Mouse (Mus musculus) left cerebral cortex, postnatal 4 days (tissue): ENCODE data around the gene Ubxn11. TPM values are rescaled to one million over a fixed set of nuclear protein-coding genes. Genes with fewer than 3 reads are reported as not detected.

Source experiments
- DNase-seq: peaks from one replicate; pipeline ENCODE4 v3.0.0-alpha.2; 2022
- intact Hi-C: fragments of 180-260 bp; cut with DNase I; formaldehyde crosslinking; loops from one replicate; pipeline ENCODE4 v1.15.1; 2025
- total RNA-seq, 2 experiments: library from RNA; stranded (reverse); gene quantifications; 2 replicates each; pipeline ENCODE4 v1.2.3; 2021

Gene Ubxn11
- total RNA-seq, 2 experiments from 2014 or later = 16.9 to 24.0 TPM

DNA sequence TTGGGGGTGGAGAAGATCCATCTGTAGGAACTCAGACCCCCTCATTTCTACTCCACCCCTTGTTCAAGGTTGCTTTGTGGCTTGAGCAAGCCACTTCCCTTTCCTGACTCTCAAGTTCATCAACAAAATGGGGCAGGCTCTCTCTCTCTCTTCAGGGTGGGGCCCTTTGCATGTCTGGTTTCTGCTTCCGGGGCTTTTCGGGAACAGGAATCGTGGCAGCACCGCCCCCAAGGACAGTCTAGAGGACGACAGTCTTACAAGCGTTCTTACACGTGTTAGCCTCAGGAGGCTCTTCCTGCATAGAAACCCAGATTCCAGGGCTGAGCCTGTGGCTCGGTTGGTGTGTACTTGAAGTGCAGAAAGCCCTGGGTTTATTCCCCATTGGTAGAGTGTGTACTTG lies 14.6 kb downstream of the Ubxn11 start:
- no peak for DNase-seq
- intact Hi-C loops = no loop called here

DNA sequence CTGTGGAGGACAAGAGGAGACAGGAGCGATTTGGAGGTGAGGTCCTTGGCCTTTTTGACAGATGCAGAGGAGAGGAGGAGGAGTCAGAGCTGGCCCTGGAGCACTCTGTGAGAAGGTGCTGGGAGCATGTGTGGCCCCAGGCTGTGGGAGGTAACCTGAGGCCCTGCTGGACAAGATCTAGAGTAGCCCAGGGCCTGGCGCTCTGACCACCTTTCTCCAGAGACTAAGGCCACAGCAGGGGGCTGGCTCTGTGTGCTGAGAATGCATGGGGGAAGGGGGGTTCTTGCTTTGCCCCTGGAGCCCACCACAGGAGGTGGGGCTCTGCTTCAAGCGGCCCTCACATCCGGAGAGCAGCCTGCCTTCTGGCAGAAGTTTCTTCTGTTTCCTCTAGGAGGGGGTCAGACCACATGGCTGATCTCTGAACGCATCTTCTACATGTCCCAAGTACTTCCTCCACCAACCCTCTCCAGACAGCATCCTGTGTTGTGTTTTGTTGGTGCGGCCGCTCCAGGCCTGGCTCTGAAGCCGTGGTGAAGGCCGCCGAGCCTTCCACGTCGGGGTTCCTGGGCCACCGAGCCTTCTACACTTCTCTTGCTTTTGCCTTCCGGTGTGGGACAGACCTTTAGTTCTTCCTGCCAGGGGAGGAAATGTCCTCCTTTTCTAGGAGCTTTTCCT lies 15.9 kb downstream of the Ubxn11 start:
- no peak for DNase-seq
- intact Hi-C loops = no loop called here

DNA sequence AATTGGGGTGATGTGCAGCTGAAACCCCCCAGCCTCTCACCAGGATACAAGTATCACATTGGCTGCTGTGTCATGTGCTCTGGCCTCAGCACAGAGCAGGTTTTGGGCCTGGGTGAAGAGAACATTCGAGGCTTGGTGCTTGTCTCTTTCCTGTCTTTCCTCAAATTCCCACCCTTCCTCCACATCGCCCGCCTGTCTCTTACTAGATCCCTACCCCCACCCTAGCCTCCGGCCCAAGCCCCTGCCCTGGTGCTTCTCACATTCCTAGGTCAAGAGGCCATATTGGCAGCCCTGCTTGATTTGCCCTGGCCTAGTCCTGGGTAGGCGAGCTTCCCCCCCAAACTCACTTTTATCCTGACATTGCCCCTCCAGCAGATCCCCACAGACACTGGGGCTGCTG lies 16.7 kb downstream of the Ubxn11 start:
- DNase-seq = no peak
- intact Hi-C loops = no loop called here

DNA sequence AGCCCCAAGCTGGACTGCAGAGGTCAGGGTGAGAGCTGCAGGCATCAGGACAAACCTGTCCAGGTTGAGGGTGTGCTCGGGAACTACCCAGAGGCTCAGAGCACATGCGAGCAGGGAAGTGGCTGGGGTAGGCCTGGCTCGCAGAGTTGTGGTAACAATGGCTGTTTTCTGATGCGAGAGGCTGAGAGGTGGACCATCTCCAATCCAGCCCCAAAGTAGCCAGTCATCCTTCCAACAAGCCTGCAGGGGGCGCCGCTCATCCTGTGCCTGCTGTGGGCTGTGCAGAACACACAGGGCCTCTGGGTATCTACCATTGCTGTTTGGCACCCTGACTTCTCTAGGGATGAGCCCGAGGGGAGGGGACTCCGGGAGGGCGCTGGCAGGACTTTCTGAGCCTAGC lies 17.3 kb downstream of the Ubxn11 start:
- intact Hi-C loops = no loop called here
- no peak for DNase-seq

DNA sequence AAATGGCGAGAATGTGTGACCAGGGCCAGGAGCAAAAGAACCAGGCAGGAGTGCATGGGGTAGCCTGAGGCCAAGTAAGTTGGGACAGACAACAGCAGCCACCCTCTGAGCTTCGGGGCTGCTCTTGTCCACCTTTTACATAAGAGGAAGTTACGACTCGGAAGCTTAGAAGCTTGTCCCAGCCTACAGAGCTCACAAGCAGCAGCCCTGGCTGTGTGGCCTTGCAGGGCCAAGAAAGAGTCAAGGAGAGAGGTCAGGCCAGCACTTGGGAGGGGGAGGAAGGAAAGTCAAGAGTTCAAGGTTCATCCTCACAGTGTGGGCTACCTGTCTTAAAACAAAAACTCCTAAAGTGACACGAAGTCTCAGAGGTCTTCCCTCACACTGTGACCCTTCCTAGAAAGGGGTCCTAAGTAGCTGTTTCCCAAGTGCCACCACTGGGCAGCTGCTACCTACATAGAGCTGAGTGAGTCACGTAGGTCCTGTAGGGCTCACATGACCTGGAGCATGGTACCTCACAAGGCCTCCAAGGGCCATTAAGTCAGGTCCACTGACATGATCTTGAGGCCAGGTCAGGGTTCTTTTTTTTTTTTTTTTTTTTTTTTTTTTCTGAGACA lies 17.9 kb downstream of the Ubxn11 start:
- intact Hi-C loops = no loop called here
- DNase-seq = no peak

DNA sequence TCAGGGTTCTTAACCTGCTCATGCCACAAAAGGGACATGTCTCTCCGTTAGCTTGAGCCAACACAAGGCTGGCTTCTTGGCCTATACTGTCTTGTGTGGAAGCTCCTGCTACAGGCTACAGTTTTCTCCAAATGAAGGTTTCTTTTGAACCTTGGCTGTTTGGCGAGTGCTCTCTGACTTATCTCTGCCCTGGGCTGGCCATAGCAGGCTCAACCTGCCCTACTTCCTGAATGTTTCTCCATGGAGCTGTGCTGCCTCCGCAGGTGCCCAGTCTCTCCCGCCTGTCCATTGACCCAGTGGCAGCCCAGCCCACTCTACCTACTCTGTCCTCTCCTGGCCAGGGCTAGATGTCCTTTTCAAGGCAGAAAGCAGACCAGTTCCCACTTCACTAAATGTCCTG lies 18.5 kb downstream of the Ubxn11 start:
- no peak for DNase-seq
- intact Hi-C loops = no loop called here

DNA sequence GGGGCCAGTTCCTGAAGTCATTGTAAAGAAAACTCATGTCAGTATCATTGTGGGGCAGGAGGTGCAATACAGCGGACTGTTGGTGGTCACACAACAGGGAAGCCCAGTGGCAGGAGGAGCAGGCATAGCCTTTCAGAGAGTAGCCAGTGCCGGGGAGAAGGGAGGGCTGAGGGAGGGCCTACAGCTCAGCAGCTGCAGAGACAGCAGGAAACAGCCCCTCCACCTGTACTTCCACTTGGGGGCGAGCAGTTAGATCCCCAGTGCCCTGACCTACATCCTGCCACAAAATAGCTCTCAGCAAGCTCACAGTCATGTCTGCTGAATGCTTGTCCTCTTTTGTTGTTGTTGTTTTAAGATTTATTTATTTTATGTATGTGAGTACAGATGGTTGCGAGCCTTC lies 19.2 kb downstream of the Ubxn11 start:
- DNase-seq = no peak
- intact Hi-C loops = no loop called here

DNA sequence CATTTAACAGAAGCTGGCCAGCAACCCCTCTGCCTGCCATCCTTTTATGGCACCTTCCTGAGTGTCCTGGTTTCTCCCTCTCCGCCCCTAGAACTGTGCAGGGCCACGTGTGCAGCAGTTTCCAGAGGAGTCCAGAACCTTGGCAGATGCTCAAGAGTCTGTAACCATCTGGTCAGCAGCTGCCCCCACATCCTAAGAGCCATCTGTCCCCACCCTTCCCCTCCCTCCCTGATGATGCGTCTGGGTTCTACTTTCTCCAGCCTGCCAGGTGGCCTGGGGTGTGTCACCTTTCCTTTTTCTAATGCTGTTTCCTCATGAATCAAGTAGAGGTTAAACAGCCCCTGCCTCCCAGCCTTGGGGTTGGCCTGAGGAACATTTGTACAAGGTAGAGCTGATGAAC lies 19.9 kb downstream of the Ubxn11 start:
- intact Hi-C loops = no loop called here
- DNase-seq = no peak

DNA sequence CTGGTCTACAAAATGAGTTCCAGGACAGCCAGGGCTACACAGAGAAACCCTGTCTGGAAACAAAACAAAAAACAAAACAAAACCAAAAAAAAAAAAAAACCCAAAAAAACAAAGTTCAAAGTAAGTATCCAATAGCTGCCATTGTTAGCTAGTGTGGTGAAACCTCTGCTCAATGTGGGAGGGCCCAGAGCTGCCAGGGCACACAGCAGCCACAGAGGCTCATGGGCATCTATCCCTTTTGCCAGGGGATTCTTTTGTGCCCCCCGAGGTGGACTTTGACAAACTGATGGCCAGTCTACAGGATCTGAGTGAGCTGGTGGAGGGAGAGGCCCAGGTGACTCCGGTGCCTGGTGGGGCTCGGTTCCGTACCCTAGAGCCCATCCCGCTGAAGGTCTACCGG lies 20.8 kb downstream of the Ubxn11 start:
- intact Hi-C loops = no loop called here
- DNase-seq = no peak

DNA sequence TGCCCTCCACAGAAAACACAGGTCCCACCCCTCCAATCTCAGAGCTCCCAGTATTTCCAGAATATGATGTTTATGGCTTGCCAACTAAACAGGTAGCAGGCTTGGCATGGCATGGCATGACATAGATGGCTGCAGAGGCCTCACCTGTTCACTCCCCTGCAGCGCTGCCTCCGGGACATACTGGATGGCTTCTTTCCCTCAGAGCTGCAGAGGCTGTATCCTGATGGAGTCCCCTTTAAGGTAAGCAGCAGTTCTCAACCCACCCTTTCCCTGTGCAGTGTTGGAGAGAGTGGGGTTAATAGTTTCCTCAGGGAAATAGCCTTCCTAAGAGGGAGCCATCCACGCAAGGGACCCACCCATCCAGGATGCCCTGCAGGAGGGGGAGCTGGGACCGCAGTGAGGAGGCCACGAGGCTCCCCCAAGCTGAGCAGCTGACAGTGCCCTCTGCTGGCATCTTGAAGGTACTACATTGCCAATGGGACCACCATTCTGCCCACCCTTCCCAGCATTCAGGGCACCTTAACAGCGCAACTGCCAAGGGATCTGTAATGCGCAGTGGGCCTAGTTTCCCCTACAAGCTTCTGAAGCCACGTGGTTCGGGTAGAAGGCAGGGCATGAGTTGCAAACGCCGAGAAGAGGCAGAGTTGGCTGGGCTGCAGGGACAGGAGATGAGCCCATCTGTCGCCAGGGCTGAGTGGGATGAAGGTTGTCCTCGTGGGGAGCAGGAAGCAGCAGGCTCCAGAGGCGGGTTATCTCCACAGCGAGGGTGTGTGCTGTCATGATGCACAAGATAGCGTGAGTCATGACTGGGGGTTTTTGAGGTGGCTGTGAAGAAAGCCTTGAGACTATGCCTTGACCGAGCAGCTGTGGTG lies 21.5 kb downstream of the Ubxn11 start:
- DNase-seq = peak; percentile 43
- intact Hi-C loops = no loop called here

DNA sequence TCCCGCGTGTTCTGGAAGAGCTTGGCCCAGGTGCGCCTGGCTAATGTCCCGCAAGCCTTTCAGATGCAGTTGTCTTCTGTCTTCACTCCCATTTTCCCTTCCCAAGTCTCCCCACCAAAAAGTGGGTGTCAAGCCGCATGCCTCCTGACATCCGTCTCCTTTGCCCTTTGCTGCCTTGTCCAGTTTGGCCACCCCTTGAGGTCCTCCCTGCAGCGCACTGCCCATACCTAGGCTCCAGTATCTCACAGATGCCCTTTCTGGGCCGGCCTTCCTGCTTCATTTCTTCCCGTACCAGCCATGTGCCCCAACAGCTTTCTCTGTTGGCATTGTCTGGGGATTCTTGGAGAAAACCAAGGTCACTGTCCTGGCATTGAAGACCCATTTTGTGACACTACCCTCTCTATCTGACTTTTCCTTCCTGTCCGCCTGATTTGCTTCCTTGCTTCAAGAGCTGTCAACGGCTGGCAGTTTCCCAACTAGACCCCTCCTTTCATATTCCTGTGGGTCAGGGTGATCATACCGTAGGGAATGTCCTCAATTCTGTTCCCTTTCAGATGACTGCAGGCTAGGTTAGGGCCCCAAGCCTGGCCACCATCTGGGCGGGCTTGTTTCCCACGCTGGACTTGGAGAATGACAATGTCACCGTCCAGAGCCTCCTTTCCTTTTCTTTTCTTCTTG lies 23.2 kb downstream of the Ubxn11 start:
- intact Hi-C loops = no loop called here
- DNase-seq = no peak

DNA sequence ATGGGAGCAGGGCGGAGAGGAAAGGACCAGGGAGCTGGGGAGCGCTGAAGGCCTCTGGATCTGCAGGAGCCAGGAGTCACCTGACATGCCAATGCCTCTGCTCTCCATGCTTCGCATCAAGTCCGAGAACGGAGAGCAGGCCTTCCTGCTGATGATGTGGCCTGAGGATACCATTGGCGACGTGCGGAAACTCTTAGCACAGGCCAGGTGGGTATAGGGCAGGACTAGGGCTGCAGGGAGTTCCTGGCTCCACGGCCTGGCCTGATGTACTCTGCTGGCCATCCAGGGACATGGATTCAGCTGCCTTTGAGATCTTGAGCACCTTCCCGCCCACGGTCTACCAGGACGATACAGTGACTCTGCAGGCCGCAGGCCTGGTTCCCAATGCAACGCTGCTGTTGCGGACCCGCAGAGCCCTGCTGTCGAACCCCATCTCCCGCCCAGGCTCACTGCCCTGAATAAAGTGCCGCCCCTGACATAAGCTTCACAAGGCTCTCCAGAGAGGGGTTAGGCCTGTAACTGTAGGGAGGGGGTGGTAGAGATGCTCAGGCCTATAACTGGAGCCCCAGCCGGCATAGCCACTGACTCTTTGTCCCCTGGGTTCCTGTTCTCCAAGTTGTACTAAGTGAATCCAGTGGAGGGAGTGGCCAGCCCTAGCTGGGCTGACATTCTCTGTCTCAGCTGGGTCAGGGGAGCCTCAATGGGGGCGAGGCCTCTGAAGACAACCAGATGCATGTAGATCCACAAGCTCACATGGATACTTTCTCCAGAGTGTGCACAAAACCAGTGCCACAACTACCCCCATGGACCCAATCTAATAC lies 24.1 kb downstream of the Ubxn11 start:
- DNase-seq = no peak
- intact Hi-C loops = no loop called here

DNA sequence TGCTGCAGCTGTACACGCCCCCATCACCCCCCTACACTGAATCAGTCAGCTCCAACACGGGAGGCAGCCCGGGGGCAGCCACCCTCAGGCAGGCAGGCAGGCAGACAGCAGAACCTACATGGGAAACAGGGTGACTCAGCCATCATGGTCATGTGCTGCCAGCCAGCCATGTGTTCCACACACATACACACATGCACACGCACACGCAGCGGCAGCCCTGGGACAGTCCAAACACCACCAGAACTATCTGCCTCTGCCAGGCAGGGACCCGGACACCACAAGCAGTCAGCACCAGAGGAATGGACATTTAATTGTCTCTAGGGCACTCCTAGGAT lies 24.7 kb downstream of the Ubxn11 start:
- intact Hi-C loops = no loop called here
- no peak for DNase-seq

DNA sequence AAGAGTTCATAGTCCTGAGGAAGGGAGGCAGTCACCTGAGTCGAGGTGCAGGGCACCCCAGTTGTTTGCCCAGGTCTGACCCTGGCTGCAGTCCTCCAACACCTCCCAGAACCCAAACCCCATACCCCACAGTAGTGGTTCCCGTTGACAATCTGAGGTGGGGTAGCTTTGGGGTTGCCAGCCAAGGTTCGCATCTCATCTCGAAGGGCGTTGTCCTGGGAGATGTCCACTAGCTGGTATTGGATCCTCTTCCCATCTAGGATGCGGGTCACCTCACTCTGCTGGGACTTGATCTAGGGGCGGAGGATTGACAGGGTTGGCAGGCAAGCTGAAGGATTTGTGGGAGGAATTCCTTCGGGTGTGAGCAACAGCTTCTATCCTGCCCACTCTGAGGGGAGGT lies 25.4 kb downstream of the Ubxn11 start:
- intact Hi-C loops = no loop called here

DNA sequence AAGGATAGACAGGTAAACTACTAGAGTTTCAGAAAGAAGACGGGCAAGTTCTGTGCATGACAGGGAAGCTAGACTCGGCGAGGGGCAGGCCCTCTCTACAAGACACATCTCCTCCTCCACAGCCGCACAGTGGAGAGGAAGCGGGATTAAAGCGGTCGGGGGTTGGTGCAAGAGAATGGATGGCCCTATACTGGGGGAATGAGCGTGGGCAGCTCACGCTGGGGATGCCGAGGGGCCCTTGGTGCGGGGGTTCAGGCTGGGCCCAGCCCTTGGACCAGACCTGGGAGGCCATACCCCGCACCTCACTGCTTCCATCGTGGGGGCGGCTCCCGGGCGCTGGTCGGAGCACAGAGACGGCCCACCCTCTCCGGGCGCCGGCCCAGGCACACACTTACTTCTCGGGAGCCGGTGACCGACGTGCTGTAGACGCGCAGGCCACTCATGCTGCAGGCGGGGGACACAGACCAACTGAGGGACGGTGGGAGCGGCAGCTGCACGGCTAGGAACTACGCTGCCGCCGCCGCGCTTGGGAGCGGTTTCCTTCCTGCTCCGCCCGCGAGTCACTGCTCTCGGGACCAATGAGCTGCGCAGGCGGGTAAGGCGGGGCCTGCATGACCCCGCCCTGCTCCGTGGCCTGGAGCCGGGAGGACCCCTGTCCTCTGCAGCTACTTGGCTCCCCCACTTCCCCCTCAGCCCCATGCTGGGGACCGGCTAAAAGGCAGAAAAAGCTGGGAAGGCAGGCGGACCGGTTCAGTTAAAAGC lies 26.0 kb downstream of the Ubxn11 start, which contains the start of gene Sh3bgrl3:
Sh3bgrl3 (minus strand) TSS at position 569 of the 762 bp plus-strand sequence.
- DNase-seq = peak; percentile 88
- intact Hi-C loops = no loop called here

More for the DNA sequence above, 25.4 kb downstream of the Ubxn11 start:
- DNase-seq = no peak

DNA sequence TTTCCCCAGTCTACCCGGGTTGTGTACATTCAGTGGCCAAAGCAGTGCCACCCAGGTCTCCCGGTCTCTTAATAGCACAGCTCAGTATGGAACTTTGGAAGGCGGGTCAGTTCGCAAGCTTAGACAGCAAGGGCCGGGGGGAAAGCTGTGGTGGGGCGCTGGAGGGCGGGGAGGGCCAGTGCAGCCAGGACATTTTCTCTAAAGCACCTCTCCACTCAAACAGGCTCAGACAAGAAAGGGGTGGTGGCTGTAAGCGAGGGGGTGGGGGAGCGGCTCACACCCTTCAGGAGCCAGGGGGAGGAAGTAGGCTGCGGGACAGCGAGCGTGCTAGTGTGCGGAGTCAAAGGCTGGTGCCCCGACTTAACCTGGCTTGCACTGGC lies 26.6 kb downstream of the Ubxn11 start:
- DNase-seq = no peak
- intact Hi-C loops = no loop called here

DNA sequence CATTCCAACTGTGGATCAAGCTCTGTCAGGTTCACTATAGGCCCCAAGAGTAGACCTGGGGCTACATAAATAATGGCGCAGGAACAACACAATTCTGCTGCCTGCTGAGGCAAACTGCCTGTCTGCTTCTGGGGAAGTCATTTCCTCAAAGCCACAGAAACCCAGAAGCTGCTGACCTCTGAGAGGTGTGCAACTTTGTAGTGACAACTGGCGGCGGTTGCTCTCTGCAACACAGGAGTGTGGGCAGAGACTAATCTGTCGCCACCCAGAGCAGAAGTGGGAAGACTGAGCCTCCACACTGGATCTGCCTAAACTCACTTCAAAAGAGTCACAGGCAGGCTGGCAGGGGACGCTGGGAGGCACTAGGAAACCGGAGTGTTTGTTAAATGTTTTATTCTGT lies 27.1 kb downstream of the Ubxn11 start:
- intact Hi-C loops = no loop called here
- DNase-seq = no peak

DNA sequence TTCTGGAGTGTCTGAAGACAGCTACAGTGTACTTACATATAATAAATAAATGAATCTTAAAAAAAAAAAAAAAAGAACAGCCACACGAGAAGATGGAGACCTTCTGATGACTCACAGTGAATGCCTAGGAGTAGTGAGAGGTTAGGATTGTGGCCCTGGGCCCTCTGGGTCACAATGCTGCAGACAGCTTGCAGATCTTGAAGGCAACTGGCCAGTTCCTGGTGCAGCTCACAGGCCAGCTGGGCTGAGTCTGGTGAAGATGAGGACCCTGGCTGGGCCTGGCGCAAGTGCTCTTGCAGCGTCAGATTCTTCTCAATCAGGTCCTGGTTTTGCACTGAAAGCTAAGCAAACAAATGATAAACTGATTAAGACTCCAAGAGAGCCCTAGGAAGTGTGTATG lies 29.7 kb downstream of the Ubxn11 start:
- DNase-seq = no peak
- intact Hi-C loops = no loop called here

DNA sequence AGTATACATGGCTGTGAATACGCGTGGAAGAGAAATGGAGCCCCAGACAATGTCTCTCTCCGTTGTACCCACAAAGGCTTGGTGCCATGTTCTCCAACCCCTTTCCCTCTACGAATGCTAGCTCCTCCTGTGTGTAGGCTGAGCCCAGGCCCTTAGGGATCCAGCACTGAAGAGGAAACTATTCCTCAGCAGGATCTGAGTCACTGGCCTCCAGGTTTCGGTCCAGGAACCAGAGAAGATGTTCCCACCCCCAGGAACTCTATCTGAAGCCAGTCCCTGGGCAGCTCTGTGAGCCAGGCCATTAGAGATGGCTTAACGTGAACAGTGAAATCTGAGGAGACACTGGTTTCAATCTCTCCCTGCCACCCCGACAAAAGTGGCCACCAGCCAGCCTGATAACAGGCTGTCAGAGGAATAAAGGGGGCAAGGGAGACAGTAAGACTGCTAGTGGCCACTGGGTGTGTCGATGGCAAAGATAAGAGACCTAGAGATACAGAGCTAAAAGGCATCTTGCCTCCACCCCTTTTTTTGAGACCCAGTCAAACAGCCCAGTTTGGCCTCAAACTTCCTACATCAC lies 30.2 kb downstream of the Ubxn11 start:
- no peak for DNase-seq
- intact Hi-C loops = no loop called here
